Mouse (Mus musculus) cerebellum, adult 2 months (tissue): ENCODE results near the gene Snx10.

Experiments
- CTCF ChIP-seq: fragments of 200-500 bp; IDR thresholded peaks from 2 replicates; pipeline ENCODE4 v1.5.1; 2011; ENCODE audit warnings: low read depth, mild to moderate bottlenecking, control low read depth, low read length, moderate library complexity, borderline replicate concordance; ENCODE audit not compliant: insufficient read depth
- POLR2A ChIP-seq: fragments of 200-500 bp; IDR thresholded peaks from 2 replicates; pipeline ENCODE4 v1.6.1; 2011; ENCODE audit warnings: low read length, control low read depth, borderline replicate concordance; ENCODE audit not compliant: insufficient read depth

DNA sequence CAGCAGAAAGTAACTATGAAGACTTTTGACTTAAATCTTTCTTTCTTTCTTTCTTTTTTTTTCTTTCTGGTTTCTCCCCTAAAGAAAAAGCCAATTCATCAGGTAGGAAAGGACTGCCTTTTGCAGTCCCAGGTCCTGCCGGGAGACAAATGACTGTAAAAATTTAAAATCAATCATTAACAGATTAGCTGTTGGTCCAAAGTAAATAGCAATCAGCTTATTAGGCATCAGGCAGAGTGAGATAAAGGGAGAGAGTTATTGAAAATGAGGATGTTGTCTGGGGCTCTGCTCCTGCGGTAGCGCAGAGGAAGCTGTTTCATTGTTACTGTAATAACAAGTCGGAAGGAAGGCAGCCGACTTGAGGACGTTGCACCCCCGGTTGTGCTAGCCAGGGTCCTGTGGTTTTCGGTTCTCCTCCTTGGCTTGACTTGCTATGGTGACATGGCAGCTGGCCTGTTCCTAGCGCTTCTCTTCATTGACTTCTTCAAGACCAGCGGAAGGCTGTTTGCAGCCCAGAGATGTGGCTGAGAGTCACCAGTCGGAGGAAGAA lies 112.4 kb downstream of the Snx10 start:
- TF ChIP-seq POLR2A: no peak
- TF ChIP-seq CTCF: no peak
